Mouse (Mus musculus) lung, postnatal 0 days (tissue): ENCODE measurements around the gene Gm20388. TPM values are rescaled to one million over a fixed set of nuclear protein-coding genes. Genes with fewer than 3 reads are reported as not detected.

Source experiments
- ATAC-seq: fragments of 200-750 bp; cut with Nextera tagmentation; 2 replicates; pipeline ENCODE4 v1.8.0; 2017; ENCODE audit warnings: moderate library complexity
- DNase-seq: peaks from one replicate; pipeline ENCODE4 v3.0.0-alpha.2; 2016; ENCODE audit warnings: low spot score
- H3K27ac ChIP-seq: fragments of 300-500 bp; sonication (generic); 2 replicates; pipeline ENCODE4 v1.5.1; 2014; ENCODE audit warnings: antibody characterized with exemption, mild to moderate bottlenecking, low read length, mixed read lengths
- H3K27me3 ChIP-seq: fragments of 300-500 bp; sonication (generic); replicated peaks from 2 replicates; pipeline ENCODE4 v1.6.1; 2014; ENCODE audit warnings: low read length, mixed read lengths; ENCODE audit not compliant: insufficient read depth
- H3K36me3 ChIP-seq: fragments of 300-500 bp; sonication (generic); 2 replicates; pipeline ENCODE4 v1.6.1; 2014; ENCODE audit warnings: low read length, mixed read lengths; ENCODE audit not compliant: insufficient read depth
- H3K4me1 ChIP-seq: fragments of 300-500 bp; sonication (generic); 2 replicates; pipeline ENCODE4 v1.6.1; 2014; ENCODE audit warnings: antibody characterized with exemption, low read depth, low read length, mixed read lengths; ENCODE audit not compliant: insufficient read depth
- H3K4me2 ChIP-seq: fragments of 300-500 bp; sonication (generic); replicated peaks from 2 replicates; pipeline ENCODE4 v1.6.1; 2014; ENCODE audit warnings: low read depth, mild to moderate bottlenecking, low read length, moderate library complexity, mixed read lengths
- H3K4me3 ChIP-seq: fragments of 300-500 bp; sonication (generic); 2 replicates; pipeline ENCODE4 v1.5.1; 2014; ENCODE audit warnings: low read depth, low read length
- H3K9ac ChIP-seq: fragments of 300-500 bp; sonication (generic); replicated peaks from 2 replicates; pipeline ENCODE4 v1.6.1; 2014; ENCODE audit warnings: low read depth, mild to moderate bottlenecking
- H3K9me3 ChIP-seq: fragments of 300-500 bp; sonication (generic); 2 replicates; pipeline ENCODE4 v1.6.1; 2016; ENCODE audit warnings: low read length, mixed read lengths
- CTCF ChIP-seq: IDR thresholded peaks from 2 replicates; pipeline ENCODE4 v1.5.1; 2016; ENCODE audit warnings: antibody characterized with exemption, mild to moderate bottlenecking
- EP300 ChIP-seq: IDR thresholded peaks from 2 replicates; pipeline ENCODE4 v1.6.1; 2016; ENCODE audit warnings: antibody characterized with exemption, mild to moderate bottlenecking, control low read depth
- WGBS: fragments of 180-500 bp; shearing (Covaris S2); extraction: QIAGEN DNeasy Blood & Tissue Kit; methylation state at CpG from one replicate; pipeline ENCODE4 v1.1.7; 2014; 5-methylcytosine and 5-hydroxymethylcytosine counted together
- polyA plus RNA-seq: library from polyadenylated mRNA; unstranded; fragments of >200 nt; fragmentation: Nextera tagmentation; extraction: Ambion mirVana; gene quantifications from 2 replicates; pipeline ENCODE4 v1.2.1, GENCODE M21; 2015

The Gm20388 gene
- polyA plus RNA-seq, 1 experiment from 2014 or later = not detected

DNA sequence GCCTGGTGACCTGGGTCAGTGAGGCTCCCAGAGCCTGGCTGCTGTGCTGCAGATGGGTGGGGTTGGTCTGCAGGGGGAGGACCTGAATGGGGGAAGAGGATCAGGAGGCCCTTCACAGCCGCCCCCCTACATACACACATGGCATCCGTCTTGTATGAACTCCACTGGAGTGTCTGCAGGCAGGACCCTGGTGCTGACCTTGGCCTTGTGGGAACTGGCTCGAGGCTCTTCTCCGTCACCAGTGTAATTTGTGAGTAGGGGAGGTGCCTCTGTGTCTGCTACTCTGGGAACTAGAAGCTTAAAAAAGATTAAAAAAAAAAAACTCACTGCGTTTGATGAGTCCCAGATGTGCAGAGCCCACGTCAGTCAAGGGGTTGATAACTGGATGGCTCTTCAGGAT is 83.9 kb downstream of the Gm20388 start:
- DNase-seq (peak; percentile 63), ATAC-seq (peak; percentile 64)
- Histone ChIP-seq H3K27me3 (peaks cover 17% of the 10 kb centered on the region; the same call in 1 of the 2 replicates), H3K4me2 (0 out of 2 replicates have a peak overlapping the region, but pooled peaks have one; percentile 27), H3K4me1 (no peaks in the 10 kb centered on the region), H3K4me3 (no peak overlapping the region), H3K9me3 (no peaks in the 10 kb centered on the region), H3K36me3 (no peaks in the 10 kb centered on the region), H3K27ac (no peak overlapping the region), H3K9ac (no peak overlapping the region)
- no peak for TF ChIP-seq CTCF
- no peak for TF ChIP-seq EP300
- 41% methylated on average over 6 of the region's 6 CpGs for WGBS

GRCm38 (mm10) chr8:119997266-119997665 is 86.6 kb downstream of the Gm20388 start:
- Histone ChIP-seq H3K9me3 (no peaks in the 10 kb centered on the region), H3K27ac (no peak overlapping the region), H3K4me1 (no peaks in the 10 kb centered on the region), H3K9ac (no peak overlapping the region), H3K27me3 (peaks cover 10% of the 10 kb centered on the region; the same call in 1 of the 2 replicates), H3K36me3 (no peaks in the 10 kb centered on the region), H3K4me2 (no peak overlapping the region), H3K4me3 (no peak overlapping the region)
- WGBS = 75% methylated on average over 4 of the region's 4 CpGs
- DNase-seq (no peak), ATAC-seq (no peak)
- no peak for TF ChIP-seq CTCF
- TF ChIP-seq EP300 = no peak

DNA sequence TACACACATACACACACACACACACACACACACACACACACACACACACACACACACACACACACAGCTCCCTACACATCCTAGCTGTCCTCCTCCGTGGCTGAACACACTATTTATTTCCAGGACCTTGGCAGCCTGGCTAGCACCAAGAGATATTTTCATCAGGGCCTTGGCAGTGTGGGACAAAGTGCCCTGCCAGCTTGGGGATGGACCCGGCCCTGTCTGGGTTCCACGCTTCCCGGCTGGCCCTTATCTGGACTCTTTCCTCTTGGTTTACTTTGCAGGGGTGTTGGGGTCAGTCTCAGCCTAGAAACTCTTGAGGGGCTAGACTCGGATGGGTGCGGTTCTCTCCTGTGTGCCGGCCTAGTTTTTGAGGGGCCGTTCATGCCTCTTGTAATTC is 89.8 kb downstream of the Gm20388 start:
- 19% methylated on average over 8 of the region's 8 CpGs for WGBS
- Histone ChIP-seq H3K9ac (no peak overlapping the region), H3K36me3 (no peaks in the 10 kb centered on the region), H3K4me3 (no peak overlapping the region), H3K9me3 (no peaks in the 10 kb centered on the region), H3K4me1 (no peaks in the 10 kb centered on the region), H3K27me3 (no peaks in the 10 kb centered on the region), H3K27ac (no peak overlapping the region), H3K4me2 (no peak overlapping the region)
- DNase-seq (peak; percentile 23), ATAC-seq (no peak)
- TF ChIP-seq EP300 = no peak
- no peak for TF ChIP-seq CTCF

DNA sequence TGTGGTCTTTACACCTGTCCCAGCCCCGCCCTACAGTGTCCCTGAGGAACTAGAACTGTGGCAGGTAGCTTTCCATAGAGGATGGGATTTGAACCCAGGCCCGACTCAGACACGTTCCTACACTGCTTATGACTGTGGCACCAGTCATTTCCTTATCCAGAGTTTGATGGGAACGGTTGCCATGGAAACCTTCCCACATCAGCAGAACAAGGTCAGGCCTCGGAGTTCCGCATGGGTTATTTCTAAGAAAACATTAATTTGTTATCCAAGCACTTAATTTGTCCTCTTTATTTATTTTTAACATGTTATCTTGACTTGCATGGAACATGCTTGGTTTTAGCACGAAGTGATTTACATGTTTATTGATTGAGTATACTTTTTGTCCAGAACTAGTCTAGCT is 91.1 kb downstream of the Gm20388 start:
- peak; percentile 37 for ATAC-seq
- Histone ChIP-seq H3K9ac (no peak overlapping the region), H3K27me3 (no peaks in the 10 kb centered on the region), H3K36me3 (no peaks in the 10 kb centered on the region), H3K4me2 (no peak overlapping the region), H3K9me3 (no peaks in the 10 kb centered on the region), H3K4me3 (no peak overlapping the region), H3K27ac (no peak overlapping the region), H3K4me1 (no peaks in the 10 kb centered on the region)
- TF ChIP-seq CTCF = no peak
- TF ChIP-seq EP300 = peak; percentile 84
- 51% methylated on average over 7 of the region's 7 CpGs for WGBS
- peak; percentile 78 for DNase-seq

DNA sequence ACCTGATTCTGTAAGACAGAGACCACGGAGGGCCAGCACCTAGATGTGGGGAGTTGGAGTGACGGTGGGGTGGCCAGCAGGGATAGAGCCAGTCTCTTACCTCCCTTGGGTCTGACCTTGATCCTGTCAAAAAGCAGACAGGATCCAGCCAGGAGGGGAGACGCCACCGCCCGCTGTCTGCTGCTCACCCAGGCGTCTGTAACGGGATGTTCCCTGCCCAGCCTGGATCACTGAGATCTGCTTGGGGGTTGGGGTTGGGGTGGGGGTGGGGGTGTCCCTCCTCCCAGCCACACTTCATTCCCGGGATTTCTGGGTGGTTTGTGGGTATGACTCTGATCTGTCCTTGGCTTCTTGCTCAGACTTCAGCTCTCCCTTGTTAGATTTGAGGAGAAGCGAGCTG is 91.7 kb downstream of the Gm20388 start:
- DNase-seq (peak; percentile 55), ATAC-seq (peak; percentile 22)
- Histone ChIP-seq H3K4me2 (no peak overlapping the region), H3K4me3 (no peak overlapping the region), H3K9me3 (no peaks in the 10 kb centered on the region), H3K27ac (0 out of 2 replicates have a peak overlapping the region, but pooled peaks have one; percentile 11), H3K27me3 (no peaks in the 10 kb centered on the region), H3K36me3 (no peaks in the 10 kb centered on the region), H3K4me1 (no peaks in the 10 kb centered on the region), H3K9ac (no peak overlapping the region)
- WGBS = 48% methylated on average over 9 of the region's 9 CpGs
- TF ChIP-seq EP300 (no peak), CTCF (no peak)

DNA sequence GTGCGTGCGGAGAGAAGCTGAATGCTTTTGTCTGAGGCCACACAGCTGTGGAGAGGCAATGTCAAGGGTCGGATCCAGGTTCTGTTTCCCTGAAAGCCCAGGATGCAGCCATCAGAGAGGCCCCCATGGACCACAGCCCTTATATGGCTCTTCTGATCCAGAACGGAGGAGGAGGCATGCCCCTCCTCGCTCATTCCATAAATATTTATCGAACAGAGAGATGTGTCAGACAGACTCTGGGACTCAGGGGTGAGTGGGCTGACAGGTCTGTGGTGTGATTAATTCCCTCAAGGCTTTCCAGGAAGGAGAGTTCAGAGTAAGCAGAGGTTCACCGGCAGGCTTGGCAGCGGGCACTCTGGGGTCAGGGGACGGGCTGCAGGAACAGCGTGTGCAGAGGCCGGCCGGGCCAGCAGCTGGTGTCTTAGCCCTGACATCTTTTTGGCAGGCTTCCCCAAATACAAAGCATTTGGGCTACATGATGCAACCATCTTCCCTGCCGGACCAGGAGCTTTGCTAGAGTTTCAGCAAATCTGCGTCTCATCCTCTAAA is 93.6 kb downstream of the Gm20388 start:
- no peaks in the 10 kb centered on the region for H3K9me3 ChIP-seq
- DNase-seq (peak; percentile 93), ATAC-seq (peak; percentile 86)
- no peaks in the 10 kb centered on the region for H3K36me3 ChIP-seq
- no peak overlapping the region for H3K9ac ChIP-seq
- 19% methylated on average over 14 of the region's 14 CpGs for WGBS
- TF ChIP-seq EP300 (peak; percentile 92), CTCF (no peak)
- no peaks in the 10 kb centered on the region for H3K27me3 ChIP-seq
- no peak overlapping the region for H3K4me2 ChIP-seq
- no peak overlapping the region for H3K27ac ChIP-seq
- no peaks in the 10 kb centered on the region for H3K4me1 ChIP-seq
- no peak overlapping the region for H3K4me3 ChIP-seq
